Mouse (Mus musculus) ES-Bruce4 (cell line): ENCODE results near the gene Ssu72.

Experiments used
- CTCF ChIP-seq: IDR thresholded peaks from one replicate; pipeline ENCODE4 v1.8.1; 2011; ENCODE audit warnings: low read depth, low read length
- EP300 ChIP-seq: IDR thresholded peaks from 2 replicates; pipeline ENCODE4 v1.6.1; 2011; ENCODE audit warnings: low read depth, low read length; ENCODE audit not compliant: insufficient read depth
- POLR2A ChIP-seq: IDR thresholded peaks from one replicate; pipeline ENCODE4 v1.8.1; 2011; ENCODE audit warnings: low read length; ENCODE audit not compliant: insufficient read depth

- TF ChIP-seq CTCF (no peak), POLR2A (no peak), EP300 (no peak)
These were observed 35.0 kb upstream of the Ssu72 start for GRCm38 (mm10) chr4:155669598-155670075.
